Mouse (Mus musculus): Measurements from ENCODE around the gene Uaca. TPM values are rescaled to one million over a fixed set of nuclear protein-coding genes. Genes with fewer than 3 reads are reported as not detected.

The Uaca gene
- polyA plus RNA-seq, 1 experiment from 2014 or later = 32.4 TPM

GRCm38 (mm10) chr9:60873257-60874054 is 79.1 kb downstream of the Uaca start:
- Histone ChIP-seq H3K4me3 (replicated peaks) (no peak overlapping the region), H3K4me1 (peaks cover 49% of the 10 kb centered on the region), H3K27ac (no peak overlapping the region), H3K36me3 (replicated peaks) (peaks cover 17% of the 10 kb centered on the region), H3K4me2 (no peak overlapping the region), H3K27me3 (no peaks in the 10 kb centered on the region; the same call in 1 of the 2 replicates), H3K9ac (no peak overlapping the region), H3K9me3 (no peaks in the 10 kb centered on the region)
- 64% methylated on average over 13 of the region's 13 CpGs for WGBS
- ATAC-seq (ENCODE audit: low FRiP score) = 0 out of 2 replicates have a peak, but pooled peaks have one; percentile 37

- Histone ChIP-seq H3K27ac (no peak overlapping the region), H3K4me2 (no peak overlapping the region), H3K27me3 (no peaks in the 10 kb centered on the region; the same call in 1 of the 2 replicates), H3K9me3 (no peaks in the 10 kb centered on the region), H3K4me1 (peaks cover 51% of the 10 kb centered on the region), H3K4me3 (replicated peaks) (no peak overlapping the region), H3K9ac (no peak overlapping the region), H3K36me3 (replicated peaks) (peaks cover 17% of the 10 kb centered on the region)
- 89% methylated on average over 8 of the region's 8 CpGs for WGBS
- no peak for ATAC-seq (ENCODE audit: low FRiP score)
These were observed 79.7 kb downstream of the Uaca start for GRCm38 (mm10) chr9:60874055-60874392.

GRCm38 (mm10) chr9:60876085-60876484 is 81.7 kb downstream of the Uaca start:
- WGBS = 60% methylated on average over 9 of the region's 9 CpGs
- peaks cover 15% of the 10 kb centered on the region for H3K36me3 ChIP-seq (replicated peaks)
- no peak overlapping the region for H3K4me3 ChIP-seq (replicated peaks)
- 0 out of 2 replicates have a peak overlapping the region, but pooled peaks have one; percentile 7 for H3K9ac ChIP-seq
- peaks cover 39% of the 10 kb centered on the region for H3K4me1 ChIP-seq
- no peaks in the 10 kb centered on the region; the same call in 1 of the 2 replicates for H3K27me3 ChIP-seq
- H3K27ac ChIP-seq = peak overlapping the region; percentile 36; the same call in 1 of the 2 replicates
- ATAC-seq (ENCODE audit: low FRiP score) = peak; percentile 65
- H3K9me3 ChIP-seq = no peaks in the 10 kb centered on the region
- H3K4me2 ChIP-seq = no peak overlapping the region

GRCm38 (mm10) chr9:60876531-60876930 is 82.2 kb downstream of the Uaca start:
- peak; percentile 65; the same call in 1 of the 2 replicates for ATAC-seq (ENCODE audit: low FRiP score)
- Histone ChIP-seq H3K36me3 (replicated peaks) (peaks cover 10% of the 10 kb centered on the region), H3K27me3 (no peaks in the 10 kb centered on the region), H3K27ac (peak overlapping the region; percentile 47; the same call in 1 of the 2 replicates), H3K4me1 (peaks cover 39% of the 10 kb centered on the region), H3K4me3 (replicated peaks) (no peak overlapping the region), H3K9me3 (no peaks in the 10 kb centered on the region), H3K4me2 (no peak overlapping the region), H3K9ac (no peak overlapping the region)
- 50% methylated on average over 8 of the region's 8 CpGs for WGBS

- H3K4me2 ChIP-seq = no peak overlapping the region
- no peak for ATAC-seq (ENCODE audit: low FRiP score)
- peak overlapping the region; percentile 59; the same call in 1 of the 2 replicates for H3K27ac ChIP-seq
- no peak overlapping the region for H3K4me3 ChIP-seq (replicated peaks)
- H3K9ac ChIP-seq = no peak overlapping the region
- H3K9me3 ChIP-seq = 0 out of 2 replicates have a peak, but pooled peaks cover 4% of the 10 kb centered on the region
- no peaks in the 10 kb centered on the region for H3K27me3 ChIP-seq
- H3K4me1 ChIP-seq = peaks cover 39% of the 10 kb centered on the region
- 57% methylated on average over 8 of the region's 8 CpGs for WGBS
- H3K36me3 ChIP-seq (replicated peaks) = peaks cover 8% of the 10 kb centered on the region; the same call in 1 of the 2 replicates
These were observed 83.8 kb downstream of the Uaca start for GRCm38 (mm10) chr9:60878051-60878557.

- ATAC-seq (ENCODE audit: low FRiP score) = no peak
- Histone ChIP-seq H3K27ac (peak overlapping the region; percentile 59; the same call in 1 of the 2 replicates), H3K9ac (no peak overlapping the region), H3K4me1 (peaks cover 39% of the 10 kb centered on the region), H3K9me3 (0 out of 2 replicates have a peak, but pooled peaks cover 4% of the 10 kb centered on the region), H3K36me3 (replicated peaks) (peaks cover 8% of the 10 kb centered on the region; the same call in 1 of the 2 replicates), H3K27me3 (0 out of 2 replicates have a peak, but pooled peaks cover 2% of the 10 kb centered on the region), H3K4me2 (no peak overlapping the region), H3K4me3 (replicated peaks) (no peak overlapping the region)
- 72% methylated on average over 3 of the region's 3 CpGs for WGBS
These were observed 84.3 kb downstream of the Uaca start for GRCm38 (mm10) chr9:60878630-60879029.

- 47% methylated on average over 6 of the region's 6 CpGs for WGBS
- Histone ChIP-seq H3K27ac (no peak overlapping the region), H3K4me1 (peaks cover 28% of the 10 kb centered on the region), H3K36me3 (replicated peaks) (0 out of 2 replicates have a peak, but pooled peaks cover 6% of the 10 kb centered on the region), H3K27me3 (peaks cover 34% of the 10 kb centered on the region), H3K4me3 (replicated peaks) (no peak overlapping the region), H3K4me2 (no peak overlapping the region), H3K9me3 (0 out of 2 replicates have a peak, but pooled peaks cover 4% of the 10 kb centered on the region), H3K9ac (no peak overlapping the region)
- 0 out of 2 replicates have a peak, but pooled peaks have one; percentile 57 for ATAC-seq (ENCODE audit: low FRiP score)
These were observed 90.8 kb downstream of the Uaca start for GRCm38 (mm10) chr9:60885148-60885547.

GRCm38 (mm10) chr9:60886431-60887371 is 92.4 kb downstream of the Uaca start:
- peak overlapping the region; percentile 69 for H3K27ac ChIP-seq
- H3K9ac ChIP-seq = no peak overlapping the region
- 10% methylated on average over 18 of the region's 18 CpGs for WGBS
- H3K9me3 ChIP-seq = 0 out of 2 replicates have a peak, but pooled peaks cover 4% of the 10 kb centered on the region
- peak; percentile 65; the same call in 1 of the 2 replicates for ATAC-seq (ENCODE audit: low FRiP score)
- peaks cover 50% of the 10 kb centered on the region for H3K27me3 ChIP-seq
- H3K4me2 ChIP-seq = peak overlapping the region; percentile 39
- H3K4me1 ChIP-seq = peaks cover 28% of the 10 kb centered on the region
- H3K4me3 ChIP-seq (replicated peaks) = no peak overlapping the region
- 0 out of 2 replicates have a peak, but pooled peaks cover 6% of the 10 kb centered on the region for H3K36me3 ChIP-seq (replicated peaks)

- 0 out of 2 replicates have a peak, but pooled peaks have one; percentile 33 for ATAC-seq (ENCODE audit: low FRiP score)
- Histone ChIP-seq H3K9ac (no peak overlapping the region), H3K36me3 (replicated peaks) (0 out of 2 replicates have a peak, but pooled peaks cover 6% of the 10 kb centered on the region), H3K4me2 (peak overlapping the region; percentile 39; the same call in 1 of the 2 replicates), H3K4me1 (peaks cover 28% of the 10 kb centered on the region), H3K4me3 (replicated peaks) (no peak overlapping the region), H3K9me3 (0 out of 2 replicates have a peak, but pooled peaks cover 4% of the 10 kb centered on the region), H3K27me3 (peaks cover 52% of the 10 kb centered on the region), H3K27ac (peak overlapping the region; percentile 47)
- WGBS = 46% methylated on average over 9 of the region's 9 CpGs
These were observed 93.1 kb downstream of the Uaca start for GRCm38 (mm10) chr9:60887389-60887811.

GRCm38 (mm10) chr9:60893511-60893910 is 99.2 kb downstream of the Uaca start:
- WGBS = 78% methylated on average over 6 of the region's 6 CpGs
- Histone ChIP-seq H3K27me3 (peaks cover 74% of the 10 kb centered on the region), H3K9me3 (no peaks in the 10 kb centered on the region), H3K4me2 (no peak overlapping the region), H3K4me3 (replicated peaks) (no peak overlapping the region), H3K4me1 (0 out of 2 replicates have a peak, but pooled peaks cover 3% of the 10 kb centered on the region), H3K36me3 (replicated peaks) (no peaks in the 10 kb centered on the region), H3K27ac (no peak overlapping the region), H3K9ac (no peak overlapping the region)
- ATAC-seq (ENCODE audit: low FRiP score) = no peak

- peaks cover 59% of the 10 kb centered on the region for H3K27me3 ChIP-seq
- ATAC-seq (ENCODE audit: low FRiP score) = peak; percentile 64
These were observed 101.3 kb downstream of the Uaca start for GRCm38 (mm10) chr9:60895486-60896110.

More at GRCm38 (mm10) chr9:60895486-60896110, 101.3 kb downstream of the Uaca start:
- no peak overlapping the region for H3K4me3 ChIP-seq (replicated peaks)
- no peaks in the 10 kb centered on the region for H3K9me3 ChIP-seq
- no peak overlapping the region for H3K27ac ChIP-seq
- peaks cover 17% of the 10 kb centered on the region for H3K4me1 ChIP-seq
- WGBS = 68% methylated on average over 8 of the region's 8 CpGs
- no peak overlapping the region for H3K4me2 ChIP-seq
- no peaks in the 10 kb centered on the region for H3K36me3 ChIP-seq (replicated peaks)
- no peak overlapping the region for H3K9ac ChIP-seq
